Mouse (Mus musculus) induced T-regulatory cell, adult 2 months (primary cell): ENCODE results near the gene Ehbp1.

Experiments
- DNase-seq: peaks from one replicate; pipeline ENCODE4 v3.0.0-alpha.2; 2012; ENCODE audit warnings: low read depth

Gene Ehbp1

GRCm38 (mm10) chr11:22286371-22286872, 55.7 kb downstream of the Ehbp1 start:
- no peak for DNase-seq

- no peak for DNase-seq
Measured at GRCm38 (mm10) chr11:22276656-22277055, 65.4 kb downstream of the Ehbp1 start.

- no peak for DNase-seq
Measured at GRCm38 (mm10) chr11:22274144-22274543, 67.9 kb downstream of the Ehbp1 start.

- DNase-seq, result no peak
Measured at GRCm38 (mm10) chr11:22273378-22273777, 68.7 kb downstream of the Ehbp1 start.

- DNase-seq, result no peak
Measured at GRCm38 (mm10) chr11:22271889-22272288, 70.2 kb downstream of the Ehbp1 start.

- no peak for DNase-seq
Measured at GRCm38 (mm10) chr11:22269643-22270042, 72.4 kb downstream of the Ehbp1 start.

GRCm38 (mm10) chr11:22269173-22269572, 72.9 kb downstream of the Ehbp1 start:
- DNase-seq, result no peak

GRCm38 (mm10) chr11:22267014-22267413, 75.1 kb downstream of the Ehbp1 start:
- no peak for DNase-seq

- DNase-seq, result no peak
Measured at GRCm38 (mm10) chr11:22255418-22255817, 86.7 kb downstream of the Ehbp1 start.

GRCm38 (mm10) chr11:22249363-22249762, 92.7 kb downstream of the Ehbp1 start:
- DNase-seq, result no peak

- DNase-seq, result no peak
Measured at GRCm38 (mm10) chr11:22247736-22248135, 94.4 kb downstream of the Ehbp1 start.

GRCm38 (mm10) chr11:22247069-22247468, 95.0 kb downstream of the Ehbp1 start:
- DNase-seq, result no peak

GRCm38 (mm10) chr11:22235558-22235957, 106.5 kb downstream of the Ehbp1 start:
- DNase-seq, result no peak

- peak; percentile 28 for DNase-seq
Measured at GRCm38 (mm10) chr11:22234739-22235138, 107.4 kb downstream of the Ehbp1 start.

- no peak for DNase-seq
Measured at GRCm38 (mm10) chr11:22230906-22231305, 111.2 kb downstream of the Ehbp1 start.

GRCm38 (mm10) chr11:22225619-22226018, 116.5 kb downstream of the Ehbp1 start:
- DNase-seq, result peak; percentile 63

GRCm38 (mm10) chr11:22218222-22218621, 123.9 kb downstream of the Ehbp1 start:
- DNase-seq, result no peak

GRCm38 (mm10) chr11:22216941-22217340, 125.2 kb downstream of the Ehbp1 start:
- DNase-seq, result no peak

GRCm38 (mm10) chr11:22206611-22207010, 135.5 kb downstream of the Ehbp1 start:
- DNase-seq, result no peak

- DNase-seq, result no peak
Measured at GRCm38 (mm10) chr11:22206191-22206590, 135.9 kb downstream of the Ehbp1 start.

GRCm38 (mm10) chr11:22203413-22203812, 138.7 kb downstream of the Ehbp1 start:
- DNase-seq, result no peak

GRCm38 (mm10) chr11:22201125-22201524, 141.0 kb downstream of the Ehbp1 start:
- no peak for DNase-seq

GRCm38 (mm10) chr11:22199881-22200280, 142.2 kb downstream of the Ehbp1 start:
- DNase-seq, result no peak

- no peak for DNase-seq
Measured at GRCm38 (mm10) chr11:22198406-22198805, 143.7 kb downstream of the Ehbp1 start.

- no peak for DNase-seq
Measured at GRCm38 (mm10) chr11:22197935-22198334, 144.2 kb downstream of the Ehbp1 start.
